Mouse (Mus musculus): Measurements from ENCODE around the gene Zscan10. TPM values are rescaled to one million over a fixed set of nuclear protein-coding genes. Genes with fewer than 3 reads are reported as not detected.

Zscan10 gene
- polyA plus RNA-seq, 1 experiment, result 0.09 TPM

DNA sequence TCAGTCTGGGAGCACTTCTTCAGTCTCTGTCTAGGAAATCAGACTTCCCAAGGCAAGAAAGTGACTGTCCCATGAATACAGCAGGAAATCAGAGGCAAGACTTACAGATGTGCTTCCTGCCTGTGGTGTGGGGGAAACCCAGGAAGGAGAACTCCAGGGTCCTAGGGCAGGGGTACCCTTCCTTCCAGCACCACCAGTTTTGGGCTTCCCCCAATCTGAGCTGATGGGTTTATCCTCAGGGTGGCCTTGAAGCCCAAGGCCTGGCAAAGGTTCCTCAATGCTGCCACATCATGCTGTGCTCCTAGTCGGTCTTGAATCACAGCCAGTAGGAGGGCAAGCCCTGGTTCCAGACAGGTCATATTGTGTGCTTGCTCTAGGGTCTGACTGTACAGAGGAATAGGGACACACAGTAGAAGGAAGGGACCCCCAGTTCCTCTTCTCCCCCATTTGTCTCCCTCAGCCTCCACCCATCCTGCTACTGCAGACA, 47.0 kb upstream of the Zscan10 start:
- Histone ChIP-seq H3K79me2 (ENCODE audit: control insufficient read depth, insufficient read depth) (no peaks in the 10 kb centered on the region), H3K79me3 (ENCODE audit: low read depth) (no peaks in the 10 kb centered on the region), H3K36me3 (ENCODE audit: control insufficient read depth, insufficient read depth) (peaks cover 12% of the 10 kb centered on the region), H3K27me3 (ENCODE audit: control insufficient read depth, insufficient read depth, insufficient read length) (no peaks in the 10 kb centered on the region), H3K4me3 (ENCODE audit: insufficient read depth, poor library complexity, severe bottlenecking) (no peak overlapping the region), H3ac (ENCODE audit: control insufficient read depth, insufficient read length, low read depth) (no peak overlapping the region)
- TF ChIP-seq CEBPB (IDR thresholded peaks at IDR 0.05; ENCODE audit: low read depth) (no peak), MYOG (IDR thresholded peaks at IDR 0.05; ENCODE audit: control insufficient read depth, extremely low read depth, insufficient read length) (no peak), FOSL1 (IDR thresholded peaks at IDR 0.05; ENCODE audit: insufficient read depth, low read length, poor library complexity, severe bottlenecking) (no peak), MYOD1 (IDR thresholded peaks at IDR 0.05; ENCODE audit: control insufficient read depth, insufficient read length, low read depth) (no peak), MAX (IDR thresholded peaks at IDR 0.05) (no peak), CTCF (IDR thresholded peaks at IDR 0.05; ENCODE audit: control insufficient read depth, insufficient read depth, insufficient read length) (no peak), USF1 (IDR thresholded peaks at IDR 0.05; ENCODE audit: low read depth) (no peak)

DNA sequence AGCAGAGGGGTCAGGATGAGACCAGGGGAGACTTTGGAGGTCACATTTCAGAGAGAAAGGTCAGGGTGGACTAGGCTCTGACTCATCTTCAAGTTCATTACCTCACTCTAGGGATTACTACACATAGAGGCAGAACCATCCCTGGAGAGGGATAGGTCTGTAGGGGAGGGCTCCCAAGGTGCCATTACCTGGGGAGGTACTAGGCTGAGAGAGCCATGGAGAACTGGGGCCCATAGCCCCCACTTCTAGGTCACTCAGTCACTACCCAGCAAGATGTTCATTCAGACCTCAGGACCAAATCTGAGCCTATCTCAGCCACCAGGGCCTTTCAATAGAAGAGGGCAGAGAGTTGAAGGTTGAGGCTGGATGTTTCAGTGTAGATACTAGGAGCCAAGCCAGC, 46.3 kb upstream of the Zscan10 start:
- Histone ChIP-seq H3K4me3 (ENCODE audit: insufficient read depth, poor library complexity, severe bottlenecking) (no peak overlapping the region), H3K79me3 (ENCODE audit: low read depth) (no peaks in the 10 kb centered on the region), H3K36me3 (ENCODE audit: control insufficient read depth, insufficient read depth) (peaks cover 19% of the 10 kb centered on the region), H3ac (ENCODE audit: control insufficient read depth, insufficient read length, low read depth) (no peak overlapping the region), H3K27me3 (ENCODE audit: control insufficient read depth, insufficient read depth, insufficient read length) (no peaks in the 10 kb centered on the region), H3K79me2 (ENCODE audit: control insufficient read depth, insufficient read depth) (no peaks in the 10 kb centered on the region)
- TF ChIP-seq CEBPB (IDR thresholded peaks at IDR 0.05; ENCODE audit: low read depth), result no peak
- no peak for TF ChIP-seq USF1 (IDR thresholded peaks at IDR 0.05; ENCODE audit: low read depth)
- no peak for TF ChIP-seq FOSL1 (IDR thresholded peaks at IDR 0.05; ENCODE audit: insufficient read depth, low read length, poor library complexity, severe bottlenecking)
- TF ChIP-seq CTCF (IDR thresholded peaks at IDR 0.05; ENCODE audit: control insufficient read depth, insufficient read depth, insufficient read length), result no peak
- TF ChIP-seq MYOG (IDR thresholded peaks at IDR 0.05; ENCODE audit: control insufficient read depth, extremely low read depth, insufficient read length), result no peak
- TF ChIP-seq MYOD1 (IDR thresholded peaks at IDR 0.05; ENCODE audit: control insufficient read depth, insufficient read length, low read depth), result no peak
- no peak for TF ChIP-seq MAX (IDR thresholded peaks at IDR 0.05)

DNA sequence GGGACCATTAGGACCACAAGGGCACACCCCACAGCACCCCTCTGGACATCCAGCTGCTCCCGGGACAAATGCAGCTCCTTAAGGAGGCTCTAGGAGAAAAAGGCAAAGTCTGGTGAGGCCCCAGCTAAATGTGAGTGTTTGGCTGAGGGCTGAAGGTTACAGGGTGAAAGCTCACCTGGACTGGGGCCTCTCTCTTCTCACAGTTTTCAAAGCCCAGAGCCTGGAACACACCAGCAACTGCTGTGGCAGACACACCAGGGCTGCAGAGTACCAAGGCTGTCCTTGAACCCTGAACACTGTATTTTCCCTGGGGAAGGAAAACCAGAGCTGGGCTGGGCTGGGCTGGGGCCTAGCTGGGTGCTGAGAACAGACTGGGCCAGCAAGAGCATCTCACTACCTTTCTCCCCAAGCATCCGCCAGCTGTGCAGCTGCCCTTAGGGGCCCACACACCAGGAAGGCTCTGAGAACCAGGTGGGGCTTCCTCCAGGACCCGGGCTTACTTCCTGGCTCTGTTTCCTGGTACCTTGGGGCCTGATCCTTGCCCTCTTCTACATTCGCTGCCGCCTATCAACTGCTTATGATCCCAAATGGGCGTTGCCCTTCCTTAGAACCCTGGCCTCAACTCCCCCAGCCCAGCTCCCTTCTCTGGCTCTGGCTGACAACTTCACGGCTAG, 45.3 kb upstream of the Zscan10 start:
- Histone ChIP-seq H3K27me3 (ENCODE audit: control insufficient read depth, insufficient read depth, insufficient read length) (no peaks in the 10 kb centered on the region), H3K79me3 (ENCODE audit: low read depth) (no peaks in the 10 kb centered on the region), H3ac (ENCODE audit: control insufficient read depth, insufficient read length, low read depth) (no peak overlapping the region), H3K4me3 (ENCODE audit: insufficient read depth, poor library complexity, severe bottlenecking) (no peak overlapping the region), H3K79me2 (ENCODE audit: control insufficient read depth, insufficient read depth) (no peaks in the 10 kb centered on the region), H3K36me3 (ENCODE audit: control insufficient read depth, insufficient read depth) (peaks cover 25% of the 10 kb centered on the region)
- TF ChIP-seq CTCF (IDR thresholded peaks at IDR 0.05; ENCODE audit: control insufficient read depth, insufficient read depth, insufficient read length), result no peak
- no peak for TF ChIP-seq CEBPB (IDR thresholded peaks at IDR 0.05; ENCODE audit: low read depth)
- TF ChIP-seq MYOG (IDR thresholded peaks at IDR 0.05; ENCODE audit: control insufficient read depth, extremely low read depth, insufficient read length), result no peak
- TF ChIP-seq MYOD1 (IDR thresholded peaks at IDR 0.05; ENCODE audit: control insufficient read depth, insufficient read length, low read depth), result no peak
- TF ChIP-seq MAX (IDR thresholded peaks at IDR 0.05), result no peak
- no peak for TF ChIP-seq USF1 (IDR thresholded peaks at IDR 0.05; ENCODE audit: low read depth)
- TF ChIP-seq FOSL1 (IDR thresholded peaks at IDR 0.05; ENCODE audit: insufficient read depth, low read length, poor library complexity, severe bottlenecking), result no peak

DNA sequence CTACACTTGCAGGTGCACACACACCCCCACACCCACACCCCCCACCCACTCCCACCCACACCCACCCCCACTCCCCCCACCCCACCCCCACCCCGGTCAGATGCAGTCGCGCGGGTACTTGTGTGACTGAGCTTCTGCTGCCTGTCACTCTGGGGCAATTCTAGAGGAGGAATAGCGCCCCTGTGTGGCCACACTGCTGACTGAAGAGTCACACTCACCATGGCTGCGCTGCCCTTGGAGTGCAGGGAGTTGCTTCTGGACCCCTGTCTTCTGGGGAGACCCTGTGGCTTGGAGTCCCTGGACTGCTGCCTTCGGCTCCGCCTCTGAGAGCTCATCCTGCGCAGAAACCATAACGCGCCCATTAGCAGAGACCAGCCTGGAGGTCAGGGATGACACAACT, 40.9 kb upstream of the Zscan10 start:
- TF ChIP-seq MAX (IDR thresholded peaks at IDR 0.05) (no peak), CTCF (IDR thresholded peaks at IDR 0.05; ENCODE audit: control insufficient read depth, insufficient read depth, insufficient read length) (peak; percentile 44)
- H3K36me3 ChIP-seq (ENCODE audit: control insufficient read depth, insufficient read depth), result peaks cover 39% of the 10 kb centered on the region
- no peak overlapping the region for H3K4me3 ChIP-seq (ENCODE audit: insufficient read depth, poor library complexity, severe bottlenecking)

DNA sequence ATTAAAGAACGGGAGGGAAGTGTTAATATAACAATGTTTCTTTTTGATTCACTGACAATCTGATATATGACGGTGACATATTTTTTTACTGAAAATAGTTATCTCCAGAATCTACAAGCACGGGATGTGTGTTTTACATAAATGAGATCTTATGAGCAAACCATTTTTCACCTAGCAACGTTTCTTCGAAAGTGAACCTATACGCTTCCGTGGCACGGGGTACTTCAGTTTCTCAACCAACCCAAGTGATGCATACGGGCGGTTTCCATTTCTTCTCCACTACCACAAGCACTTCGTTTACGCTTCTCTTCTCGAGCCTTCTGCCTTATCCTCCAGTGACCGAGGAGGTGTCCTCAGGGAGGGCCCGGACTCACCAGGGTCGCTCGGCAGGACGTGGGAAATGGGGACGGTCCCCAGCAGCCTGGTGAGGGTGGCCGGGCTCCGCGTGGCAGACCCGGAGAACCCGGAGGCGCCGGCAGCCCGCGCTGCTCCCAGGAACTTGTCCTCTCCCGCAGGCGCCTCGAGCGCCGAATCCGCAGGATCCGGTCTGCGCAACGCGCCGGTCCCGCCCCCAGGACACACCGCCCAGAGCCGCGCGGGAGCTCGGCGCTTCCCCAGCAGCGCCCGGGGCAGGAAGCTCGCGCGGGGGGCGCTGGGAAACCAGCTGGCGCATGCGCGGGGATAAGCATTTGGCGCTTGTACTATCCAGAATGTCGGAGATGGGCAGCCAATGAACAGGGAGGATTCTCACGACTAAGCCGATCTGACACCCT, 36.9 kb upstream of the Zscan10 start, which contains the start of gene Zfp213:
Gene Zfp213 (minus strand): TSS at position 644 of the 773 bp plus-strand sequence.
- Histone ChIP-seq H3K4me3 (ENCODE audit: insufficient read depth, poor library complexity, severe bottlenecking) (peak within 1 kb of the TSS; percentile 88), H3K79me3 (ENCODE audit: low read depth) (peaks cover 9% of the 10 kb centered on the region), H3ac (ENCODE audit: control insufficient read depth, insufficient read length, low read depth) (peak within 1 kb of the TSS; percentile 96), H3K36me3 (ENCODE audit: control insufficient read depth, insufficient read depth) (peaks cover 26% of the 10 kb centered on the region), H3K79me2 (ENCODE audit: control insufficient read depth, insufficient read depth) (peaks cover 36% of the 10 kb centered on the region), H3K27me3 (ENCODE audit: control insufficient read depth, insufficient read depth, insufficient read length) (no peaks in the 10 kb centered on the region)
- TF ChIP-seq MAX (IDR thresholded peaks at IDR 0.05) (peak; percentile 59), USF1 (IDR thresholded peaks at IDR 0.05; ENCODE audit: low read depth) (no peak)

More for the DNA sequence above, 40.9 kb upstream of the Zscan10 start:
- no peaks in the 10 kb centered on the region for H3K27me3 ChIP-seq (ENCODE audit: control insufficient read depth, insufficient read depth, insufficient read length)
- H3K79me3 ChIP-seq (ENCODE audit: low read depth), result peaks cover 9% of the 10 kb centered on the region
- no peak overlapping the region for H3ac ChIP-seq (ENCODE audit: control insufficient read depth, insufficient read length, low read depth)
- H3K79me2 ChIP-seq (ENCODE audit: control insufficient read depth, insufficient read depth), result peaks cover 27% of the 10 kb centered on the region

DNA sequence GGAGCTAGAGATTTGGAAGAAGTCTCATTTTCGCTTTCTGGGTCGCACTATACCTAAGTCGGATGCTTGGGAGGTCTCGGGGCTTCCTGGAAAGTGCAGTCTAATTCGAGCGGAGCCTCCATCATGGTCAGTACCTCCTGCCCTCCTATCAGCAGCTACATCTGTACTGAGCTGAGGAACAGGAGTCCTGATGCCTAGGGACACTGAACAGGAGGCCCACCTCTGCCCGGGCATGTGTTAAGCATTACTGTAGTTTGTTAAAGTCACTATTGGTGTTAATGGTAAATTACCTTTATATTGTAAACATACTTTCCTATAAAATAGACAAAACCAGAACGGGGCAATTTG, 36.3 kb upstream of the Zscan10 start:
- Histone ChIP-seq H3K79me2 (ENCODE audit: control insufficient read depth, insufficient read depth) (peaks cover 36% of the 10 kb centered on the region), H3K27me3 (ENCODE audit: control insufficient read depth, insufficient read depth, insufficient read length) (no peaks in the 10 kb centered on the region), H3K79me3 (ENCODE audit: low read depth) (peaks cover 9% of the 10 kb centered on the region), H3K4me3 (ENCODE audit: insufficient read depth, poor library complexity, severe bottlenecking) (peak overlapping the region; percentile 88), H3ac (ENCODE audit: control insufficient read depth, insufficient read length, low read depth) (peak overlapping the region; percentile 88), H3K36me3 (ENCODE audit: control insufficient read depth, insufficient read depth) (peaks cover 20% of the 10 kb centered on the region)
- TF ChIP-seq CEBPB (IDR thresholded peaks at IDR 0.05; ENCODE audit: low read depth) (no peak), MAX (IDR thresholded peaks at IDR 0.05) (no peak)

Measured in C2C12 (cell line).